Mouse (Mus musculus) midbrain, embryonic 15.5 days (tissue): ENCODE results near the gene Creb3l2. TPM values are rescaled to one million over a fixed set of nuclear protein-coding genes. Genes with fewer than 3 reads are reported as not detected.
A peak's percentile ranks its signal among the peaks of the same experiment; 100 is the strongest.

Source experiments
- ATAC-seq: fragments of 200-750 bp; cut with Nextera tagmentation; replicated peaks from 2 replicates; pipeline ENCODE4 v1.8.0; 2017; ENCODE audit warnings: moderate TSS enrichment
- H3K27ac ChIP-seq: fragments of 300-500 bp; sonication (generic); 2 replicates; pipeline ENCODE4 v1.5.1; 2015; ENCODE audit warnings: mild to moderate bottlenecking, inconsistent platforms
- H3K27me3 ChIP-seq: fragments of 300-500 bp; sonication (generic); replicated peaks from 2 replicates; pipeline ENCODE4 v1.6.1; 2015; ENCODE audit warnings: inconsistent platforms
- H3K36me3 ChIP-seq: fragments of 300-500 bp; sonication (generic); replicated peaks from 2 replicates; pipeline ENCODE4 v1.6.1; 2015; ENCODE audit warnings: inconsistent platforms
- H3K4me1 ChIP-seq: fragments of 300-500 bp; sonication (generic); 2 replicates; pipeline ENCODE4 v1.6.1; 2015; ENCODE audit warnings: inconsistent platforms
- H3K4me2 ChIP-seq: fragments of 300-500 bp; sonication (generic); 2 replicates; pipeline ENCODE4 v1.6.1; 2015; ENCODE audit warnings: inconsistent platforms, mild to moderate bottlenecking, moderate library complexity
- H3K4me3 ChIP-seq: fragments of 300-500 bp; sonication (generic); 2 replicates; pipeline ENCODE4 v1.5.1; 2015; ENCODE audit warnings: mild to moderate bottlenecking, inconsistent platforms
- H3K9ac ChIP-seq: fragments of 300-500 bp; sonication (generic); 2 replicates; pipeline ENCODE4 v1.6.1; 2015; ENCODE audit warnings: mild to moderate bottlenecking, inconsistent platforms
- H3K9me3 ChIP-seq: fragments of 300-500 bp; sonication (generic); 2 replicates; pipeline ENCODE4 v1.6.1; 2016; ENCODE audit warnings: inconsistent platforms
- WGBS: fragments of 180-500 bp; shearing (Covaris S2); methylation state at CpG from one replicate; pipeline ENCODE4 v1.1.7; 2015; ENCODE audit warnings: mixed read lengths; 5-methylcytosine and 5-hydroxymethylcytosine counted together
- polyA plus RNA-seq: library from polyadenylated mRNA; unstranded; fragments of >200 nt; fragmentation: Nextera tagmentation; extraction: Ambion mirVana; gene quantifications from 2 replicates; pipeline ENCODE4 v1.2.1, GENCODE M21; 2015

Creb3l2 gene
- polyA plus RNA-seq, 1 experiment from 2014 or later: 3.2 TPM

GRCm38 (mm10) chr6:37439676-37440490, 2.1 kb downstream of the Creb3l2 start:
- Histone ChIP-seq H3K27me3 (no peaks in the 10 kb centered on the region; the same call in 1 of the 2 replicates), H3K9ac (no peak overlapping the region), H3K4me3 (0 out of 2 replicates have a peak overlapping the region, but pooled peaks have one; percentile 73), H3K36me3 (no peaks in the 10 kb centered on the region), H3K4me2 (peak overlapping the region; percentile 93), H3K27ac (no peak overlapping the region), H3K9me3 (no peaks in the 10 kb centered on the region), H3K4me1 (peaks cover 16% of the 10 kb centered on the region)
- ATAC-seq: no peak
- WGBS: 64% methylated on average over 13 of the region's 13 CpGs

GRCm38 (mm10) chr6:37438510-37438909, 3.4 kb downstream of the Creb3l2 start:
- H3K9ac ChIP-seq: no peak overlapping the region
- over 99% methylated on average over 3 of the region's 3 CpGs for WGBS
- no peak for ATAC-seq
- H3K4me2 ChIP-seq: no peak overlapping the region
- H3K4me3 ChIP-seq: no peak overlapping the region
- H3K36me3 ChIP-seq: no peaks in the 10 kb centered on the region
- H3K9me3 ChIP-seq: no peaks in the 10 kb centered on the region
- H3K27ac ChIP-seq: no peak overlapping the region
- no peaks in the 10 kb centered on the region; the same call in 1 of the 2 replicates for H3K27me3 ChIP-seq
- peaks cover 16% of the 10 kb centered on the region for H3K4me1 ChIP-seq

- 83% methylated on average over 13 of the region's 13 CpGs for WGBS
- H3K4me2 ChIP-seq: no peak overlapping the region
- no peak for ATAC-seq
- no peaks in the 10 kb centered on the region for H3K36me3 ChIP-seq
- H3K4me3 ChIP-seq: no peak overlapping the region
- no peak overlapping the region for H3K27ac ChIP-seq
- H3K9ac ChIP-seq: no peak overlapping the region
- H3K4me1 ChIP-seq: peaks cover 13% of the 10 kb centered on the region
- H3K9me3 ChIP-seq: no peaks in the 10 kb centered on the region
- no peaks in the 10 kb centered on the region; the same call in 1 of the 2 replicates for H3K27me3 ChIP-seq
These were observed 4.9 kb downstream of the Creb3l2 start for GRCm38 (mm10) chr6:37437086-37437485.

GRCm38 (mm10) chr6:37435391-37435790, 6.6 kb downstream of the Creb3l2 start:
- no peak overlapping the region for H3K27ac ChIP-seq
- H3K36me3 ChIP-seq: no peaks in the 10 kb centered on the region
- H3K9ac ChIP-seq: no peak overlapping the region
- H3K27me3 ChIP-seq: no peaks in the 10 kb centered on the region; the same call in 1 of the 2 replicates
- H3K4me2 ChIP-seq: no peak overlapping the region
- H3K4me3 ChIP-seq: no peak overlapping the region
- H3K9me3 ChIP-seq: no peaks in the 10 kb centered on the region
- 85% methylated on average over 6 of the region's 6 CpGs for WGBS
- ATAC-seq: no peak
- peaks cover 8% of the 10 kb centered on the region for H3K4me1 ChIP-seq

- ATAC-seq: no peak
- H3K36me3 ChIP-seq: no peaks in the 10 kb centered on the region
- H3K4me1 ChIP-seq: peaks cover 8% of the 10 kb centered on the region; the same call in 1 of the 2 replicates
- no peak overlapping the region for H3K27ac ChIP-seq
- no peak overlapping the region for H3K9ac ChIP-seq
- no peaks in the 10 kb centered on the region for H3K27me3 ChIP-seq
- no peak overlapping the region for H3K4me2 ChIP-seq
- H3K4me3 ChIP-seq: no peak overlapping the region
- no peaks in the 10 kb centered on the region for H3K9me3 ChIP-seq
- WGBS: 90% methylated on average over 3 of the region's 3 CpGs
These were observed 12.0 kb downstream of the Creb3l2 start for GRCm38 (mm10) chr6:37429849-37430470.

GRCm38 (mm10) chr6:37428947-37429346, 13.0 kb downstream of the Creb3l2 start:
- Histone ChIP-seq H3K36me3 (no peaks in the 10 kb centered on the region), H3K4me1 (peaks cover 8% of the 10 kb centered on the region; the same call in 1 of the 2 replicates), H3K4me3 (no peak overlapping the region), H3K27me3 (no peaks in the 10 kb centered on the region), H3K9me3 (no peaks in the 10 kb centered on the region), H3K4me2 (no peak overlapping the region), H3K27ac (no peak overlapping the region), H3K9ac (no peak overlapping the region)
- ATAC-seq: no peak
- 92% methylated on average over 8 of the region's 8 CpGs for WGBS

GRCm38 (mm10) chr6:37428044-37428443, 13.9 kb downstream of the Creb3l2 start:
- no peak overlapping the region for H3K9ac ChIP-seq
- H3K36me3 ChIP-seq: no peaks in the 10 kb centered on the region
- no peak overlapping the region for H3K4me3 ChIP-seq
- 70% methylated on average over 11 of the region's 11 CpGs for WGBS
- H3K4me1 ChIP-seq: peaks cover 8% of the 10 kb centered on the region; the same call in 1 of the 2 replicates
- no peak overlapping the region for H3K4me2 ChIP-seq
- no peak for ATAC-seq
- no peak overlapping the region for H3K27ac ChIP-seq
- H3K27me3 ChIP-seq: no peaks in the 10 kb centered on the region
- H3K9me3 ChIP-seq: no peaks in the 10 kb centered on the region

GRCm38 (mm10) chr6:37426615-37427014, 15.3 kb downstream of the Creb3l2 start:
- Histone ChIP-seq H3K4me2 (no peak overlapping the region), H3K4me1 (peaks cover 8% of the 10 kb centered on the region; the same call in 1 of the 2 replicates), H3K27ac (no peak overlapping the region), H3K4me3 (no peak overlapping the region), H3K36me3 (no peaks in the 10 kb centered on the region), H3K27me3 (no peaks in the 10 kb centered on the region), H3K9ac (no peak overlapping the region), H3K9me3 (no peaks in the 10 kb centered on the region)
- WGBS: 77% methylated on average over 2 of the region's 2 CpGs
- ATAC-seq: no peak

- no peak overlapping the region for H3K4me2 ChIP-seq
- H3K27me3 ChIP-seq: no peaks in the 10 kb centered on the region
- no peaks in the 10 kb centered on the region for H3K9me3 ChIP-seq
- H3K4me3 ChIP-seq: no peak overlapping the region
- WGBS: 85% methylated on average over 3 of the region's 3 CpGs
- no peak for ATAC-seq
- no peaks in the 10 kb centered on the region for H3K36me3 ChIP-seq
- no peak overlapping the region for H3K9ac ChIP-seq
- H3K27ac ChIP-seq: no peak overlapping the region
- H3K4me1 ChIP-seq: peaks cover 4% of the 10 kb centered on the region; the same call in 1 of the 2 replicates
These were observed 16.1 kb downstream of the Creb3l2 start for GRCm38 (mm10) chr6:37425833-37426232.

- Histone ChIP-seq H3K27ac (no peak overlapping the region), H3K36me3 (no peaks in the 10 kb centered on the region), H3K4me2 (no peak overlapping the region), H3K9ac (no peak overlapping the region), H3K27me3 (no peaks in the 10 kb centered on the region), H3K9me3 (no peaks in the 10 kb centered on the region), H3K4me1 (0 out of 2 replicates have a peak, but pooled peaks cover under 1% of the 10 kb centered on the region), H3K4me3 (no peak overlapping the region)
- WGBS: 94% methylated on average over 3 of the region's 3 CpGs
- no peak for ATAC-seq
These were observed 16.9 kb downstream of the Creb3l2 start for GRCm38 (mm10) chr6:37425075-37425474.

GRCm38 (mm10) chr6:37424374-37424773, 17.6 kb downstream of the Creb3l2 start:
- Histone ChIP-seq H3K27ac (no peak overlapping the region), H3K9ac (no peak overlapping the region), H3K9me3 (no peaks in the 10 kb centered on the region), H3K4me3 (no peak overlapping the region), H3K4me1 (no peaks in the 10 kb centered on the region), H3K27me3 (no peaks in the 10 kb centered on the region), H3K36me3 (no peaks in the 10 kb centered on the region), H3K4me2 (no peak overlapping the region)
- no peak for ATAC-seq
- WGBS: 81% methylated on average over 7 of the region's 7 CpGs

- Histone ChIP-seq H3K27me3 (no peaks in the 10 kb centered on the region), H3K9ac (no peak overlapping the region), H3K4me1 (no peaks in the 10 kb centered on the region), H3K4me3 (no peak overlapping the region), H3K4me2 (no peak overlapping the region), H3K9me3 (no peaks in the 10 kb centered on the region), H3K27ac (no peak overlapping the region), H3K36me3 (no peaks in the 10 kb centered on the region)
- 69% methylated on average over 1 of the region's 1 CpGs for WGBS
- no peak for ATAC-seq
These were observed 18.6 kb downstream of the Creb3l2 start for GRCm38 (mm10) chr6:37423386-37423785.
